Mouse (Mus musculus) spleen, postnatal 36 days (tissue): ENCODE measurements around the gene Borcs5.

Source experiments
- DNase-seq, 2 experiments: peaks; one replicate each; pipeline ENCODE4 v3.0.0; 2022; ENCODE audit warnings: low spot score in 2 of 2, mixed read lengths in 1 of 2

Borcs5 gene

GRCm38 (mm10) chr6:134639210-134639609 lies at the start of gene Borcs5:
Borcs5 (plus strand) TSS chr6:134639510.
- no peak for DNase-seq

GRCm38 (mm10) chr6:134591614-134592013 lies 47.7 kb upstream of the Borcs5 start:
- no peak for DNase-seq

GRCm38 (mm10) chr6:134594569-134595442 lies 44.5 kb upstream of the Borcs5 start:
- DNase-seq, result peak in 1 of 2 experiments; percentile 16

DNA sequence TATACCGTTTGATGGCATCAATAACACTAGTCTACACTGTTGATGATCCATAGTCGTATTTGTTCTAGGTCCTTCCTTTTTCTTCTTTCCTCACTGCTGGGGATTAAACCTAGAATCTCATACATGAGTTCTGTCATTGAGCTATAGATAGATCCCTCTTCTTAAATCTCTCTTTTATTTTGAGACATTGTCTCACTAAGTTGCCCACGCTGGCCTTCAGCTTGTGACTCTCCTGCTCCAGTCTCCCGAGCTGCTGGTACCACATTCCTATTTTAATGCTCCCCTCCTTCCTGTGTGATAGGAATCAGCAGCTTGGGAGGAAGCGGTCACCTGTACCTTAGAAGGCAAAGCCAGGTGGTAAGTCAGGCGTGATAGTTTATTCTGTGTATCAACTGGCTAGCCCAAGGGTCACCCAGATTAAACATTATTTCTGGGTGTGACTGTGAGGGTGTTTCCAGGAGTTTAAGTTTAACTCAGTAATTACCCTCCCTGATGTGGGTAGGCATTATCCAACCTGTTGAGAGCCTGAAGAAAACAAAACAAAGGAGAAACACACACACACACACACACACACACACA lies 41.6 kb upstream of the Borcs5 start:
- DNase-seq, result no peak

GRCm38 (mm10) chr6:134599239-134599638 lies 40.1 kb upstream of the Borcs5 start:
- no peak for DNase-seq

GRCm38 (mm10) chr6:134601130-134601529 lies 38.2 kb upstream of the Borcs5 start:
- no peak for DNase-seq

GRCm38 (mm10) chr6:134601766-134602165 lies 37.5 kb upstream of the Borcs5 start:
- no peak for DNase-seq

DNA sequence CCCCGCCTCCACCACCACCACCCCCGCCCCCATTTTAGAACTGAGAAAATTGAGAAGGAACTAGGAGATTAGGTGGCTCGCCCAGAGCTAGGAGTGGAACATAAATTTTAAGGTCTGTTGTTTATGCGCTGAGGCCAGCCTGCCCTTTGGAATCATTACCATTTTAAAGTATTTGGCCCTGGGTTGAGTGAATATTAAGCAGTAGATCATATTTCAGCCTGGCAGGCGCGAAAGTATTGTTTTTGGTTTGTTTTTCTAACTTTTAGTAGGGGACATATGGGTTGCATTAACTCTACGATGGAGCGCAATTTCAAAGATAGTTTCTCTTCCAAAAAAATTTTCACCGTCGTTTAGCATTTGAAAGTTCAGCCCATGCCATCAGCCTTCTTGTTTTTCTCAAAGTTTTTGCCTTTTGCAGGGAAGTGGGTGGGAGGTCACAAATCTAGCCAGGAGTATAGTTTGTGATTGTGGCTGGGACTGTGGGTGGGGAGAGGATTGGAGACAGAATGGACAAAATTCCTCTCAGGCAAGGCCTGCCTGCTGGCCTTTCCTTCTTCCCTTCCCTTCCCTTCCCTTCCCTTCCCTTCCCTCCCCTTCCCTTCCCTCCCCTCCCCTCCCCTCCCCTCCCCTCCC lies 36.8 kb upstream of the Borcs5 start:
- no peak for DNase-seq

GRCm38 (mm10) chr6:134605196-134605595 lies 34.1 kb upstream of the Borcs5 start:
- no peak for DNase-seq

DNA sequence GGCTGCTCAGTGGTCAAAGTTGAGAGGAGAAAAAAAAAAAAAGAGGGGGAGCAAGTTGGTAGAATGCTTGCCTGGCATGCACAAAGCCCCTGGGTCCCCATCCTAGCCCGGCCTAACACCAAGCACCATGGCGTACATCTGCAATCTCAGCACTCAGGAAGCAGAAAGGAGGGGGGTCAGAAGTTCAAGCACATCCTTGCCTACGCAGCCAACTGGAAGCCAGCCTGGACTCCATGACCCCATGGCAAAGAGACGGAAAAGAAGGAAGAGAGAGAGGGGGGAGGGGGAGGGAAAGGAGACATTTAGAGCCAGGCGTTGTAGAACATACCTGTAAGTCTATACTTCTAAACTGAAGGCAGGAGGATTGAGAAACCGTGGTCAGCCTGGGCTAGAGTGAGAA lies 32.8 kb upstream of the Borcs5 start:
- DNase-seq, result no peak

GRCm38 (mm10) chr6:134606949-134607746 lies 32.2 kb upstream of the Borcs5 start:
- DNase-seq, result no peak

DNA sequence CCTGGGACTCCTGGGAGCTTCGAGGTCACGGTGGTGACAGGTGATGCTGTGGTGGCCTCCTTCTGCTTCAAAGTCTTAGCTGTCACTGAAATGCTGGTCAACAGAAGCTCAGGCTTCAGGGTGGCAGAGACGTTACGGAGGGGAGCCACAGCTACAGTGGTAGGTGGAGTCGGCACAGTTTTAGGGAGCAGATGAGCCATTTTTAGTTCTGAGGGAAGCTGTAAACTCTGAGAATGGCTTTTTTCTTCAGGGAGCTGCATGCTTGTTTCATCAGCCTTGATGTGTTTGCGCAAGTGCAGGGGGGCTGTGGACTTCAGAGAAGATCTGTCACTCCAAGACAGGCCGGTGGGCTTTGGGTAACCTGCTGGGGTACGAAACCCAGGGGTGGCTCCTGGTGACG lies 28.9 kb upstream of the Borcs5 start:
- no peak for DNase-seq

- no peak for DNase-seq
These were observed 27.4 kb upstream of the Borcs5 start for GRCm38 (mm10) chr6:134611896-134612295.

GRCm38 (mm10) chr6:134614322-134614721 lies 25.0 kb upstream of the Borcs5 start:
- DNase-seq, result no peak

- peak; percentile 56 to 71 for DNase-seq
These were observed 24.3 kb upstream of the Borcs5 start for GRCm38 (mm10) chr6:134614723-134615648.

- DNase-seq, result no peak
These were observed 21.7 kb upstream of the Borcs5 start for GRCm38 (mm10) chr6:134617589-134617988.

- no peak for DNase-seq
These were observed 19.2 kb upstream of the Borcs5 start for GRCm38 (mm10) chr6:134620129-134620528.

DNA sequence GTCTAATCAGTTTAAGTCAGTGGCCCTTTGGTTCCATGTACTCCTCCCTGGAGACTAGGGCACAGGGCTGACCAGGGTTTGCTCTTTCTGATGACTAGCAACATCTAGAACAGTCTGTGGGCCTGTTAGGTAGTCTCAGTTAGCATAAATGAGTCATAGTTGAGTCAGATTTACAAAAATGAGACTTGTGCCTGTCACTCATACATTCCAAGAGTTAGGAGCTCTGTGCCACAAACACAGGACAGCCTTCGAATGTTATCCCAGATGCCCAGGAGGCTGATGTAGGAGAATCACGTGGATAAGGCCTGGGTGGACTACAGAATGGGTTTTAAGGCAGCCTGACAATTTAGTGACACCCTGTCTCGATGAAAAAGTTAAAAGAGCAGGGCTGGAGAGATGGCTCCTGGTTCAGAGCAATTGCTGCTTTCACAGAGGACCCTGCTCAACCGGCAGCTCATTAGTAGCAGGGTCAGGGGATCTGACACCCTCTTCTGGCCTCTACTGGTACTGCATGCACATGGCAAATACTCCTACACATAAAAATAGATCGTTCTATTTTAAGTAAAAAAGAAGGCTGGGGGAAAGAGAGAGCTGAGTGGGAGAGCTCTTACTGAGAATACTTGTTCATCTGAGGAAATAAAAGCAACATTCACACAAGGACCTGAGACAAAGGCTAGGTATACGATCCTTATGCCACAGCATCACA lies 18.3 kb upstream of the Borcs5 start:
- no peak for DNase-seq

DNA sequence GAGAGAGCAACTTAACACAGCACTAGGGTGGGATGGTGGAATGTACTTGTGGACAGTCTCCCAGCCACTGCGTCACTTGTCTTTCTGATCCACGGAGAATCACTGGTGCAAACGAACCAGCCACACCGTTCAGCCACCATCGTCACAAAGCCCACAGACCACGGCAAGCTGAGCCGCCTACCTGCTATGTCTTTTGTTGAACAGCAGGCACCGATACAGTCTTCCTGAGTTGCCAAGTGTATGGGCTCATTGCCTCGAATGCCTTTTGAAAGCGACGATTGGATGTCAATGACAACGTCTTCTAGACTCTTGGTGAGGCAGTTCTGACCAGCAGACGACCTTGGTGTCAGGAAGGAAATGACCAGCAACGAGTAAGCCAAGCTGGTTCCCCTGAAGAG lies 17.8 kb upstream of the Borcs5 start:
- DNase-seq, result no peak

DNA sequence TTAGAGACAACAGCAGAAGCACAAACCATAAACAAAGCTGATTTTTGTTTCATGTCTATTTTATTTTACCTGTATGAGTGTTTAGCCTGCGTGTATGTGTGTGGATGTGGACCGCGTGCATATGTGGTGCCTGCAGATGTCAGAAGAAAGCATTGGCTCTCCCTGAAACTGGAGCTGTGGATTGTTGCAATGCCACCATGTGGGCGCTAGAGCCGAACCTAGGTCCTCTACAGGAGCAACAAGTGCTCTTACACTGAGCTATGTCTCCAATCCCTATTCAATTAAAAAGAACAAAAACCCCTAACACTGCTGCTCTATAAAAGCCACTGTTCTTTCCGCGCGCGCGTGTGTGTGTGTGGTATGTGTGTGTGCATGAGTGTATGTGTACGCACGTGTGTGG lies 13.9 kb upstream of the Borcs5 start:
- DNase-seq, result no peak
